Mouse (Mus musculus): ENCODE data around the gene Agbl3.

- TF ChIP-seq POLR2A (IDR thresholded peaks at IDR 0.05; ENCODE audit: low read depth, low read length) (no peak), CTCF (IDR thresholded peaks at IDR 0.05; ENCODE audit: extremely low read depth, insufficient read length, insufficient replicate concordance, low read depth, low read length) (no peak)
Measured at GRCm38 (mm10) chr6:34731007-34731406, 49.2 kb upstream of the Agbl3 start.
